Mouse (Mus musculus) splenic B cell, adult 2 months (primary cell): ENCODE results near the gene Vmn1r13.
"Not testable (repeated sequence)": the region's sequence is repeated elsewhere in the genome, so short reads cannot be mapped to it uniquely, and the experiment has no call there.

Experiments used
- DNase-seq: peaks from one replicate; pipeline ENCODE4 v3.0.0-alpha.2; 2011; ENCODE audit warnings: low read depth, low spot score
- H3K27me3 ChIP-seq: 2 replicates; pipeline ENCODE4 v1.6.1; 2012; ENCODE audit warnings: mild to moderate bottlenecking, low read length, moderate library complexity, mixed read lengths; ENCODE audit not compliant: control insufficient read depth, poor library complexity, insufficient read depth, severe bottlenecking
- H3K36me3 ChIP-seq: 2 replicates; pipeline ENCODE4 v1.6.1; 2012; ENCODE audit warnings: mild to moderate bottlenecking, low read length, moderate library complexity, mixed read lengths; ENCODE audit not compliant: control insufficient read depth, poor library complexity, insufficient read depth, severe bottlenecking

Gene Vmn1r13

DNA sequence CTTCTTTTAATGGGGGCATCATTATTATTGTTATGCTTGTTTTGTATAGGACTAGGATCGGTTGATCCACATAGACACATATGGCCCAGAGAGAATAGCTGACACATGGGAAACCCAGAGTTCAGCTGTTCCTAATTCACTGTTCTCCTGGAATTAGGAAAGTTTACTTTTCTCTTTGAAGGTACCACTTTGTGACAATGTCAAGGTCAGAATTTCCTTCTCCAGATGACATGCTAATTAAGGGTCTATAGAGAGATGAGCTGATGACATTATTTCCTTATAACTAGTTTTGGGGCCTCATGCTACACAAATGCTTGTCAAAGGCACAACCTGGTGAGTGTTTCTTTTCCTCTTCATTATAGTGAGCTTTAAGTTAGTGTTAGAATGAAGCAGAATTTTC lies at the start of gene Vmn1r13:
Vmn1r13 (plus strand) TSS at position 301 of the 400 bp plus-strand sequence.
- not testable (repeated sequence) for H3K27me3 ChIP-seq, H3K36me3 ChIP-seq, DNase-seq

DNA sequence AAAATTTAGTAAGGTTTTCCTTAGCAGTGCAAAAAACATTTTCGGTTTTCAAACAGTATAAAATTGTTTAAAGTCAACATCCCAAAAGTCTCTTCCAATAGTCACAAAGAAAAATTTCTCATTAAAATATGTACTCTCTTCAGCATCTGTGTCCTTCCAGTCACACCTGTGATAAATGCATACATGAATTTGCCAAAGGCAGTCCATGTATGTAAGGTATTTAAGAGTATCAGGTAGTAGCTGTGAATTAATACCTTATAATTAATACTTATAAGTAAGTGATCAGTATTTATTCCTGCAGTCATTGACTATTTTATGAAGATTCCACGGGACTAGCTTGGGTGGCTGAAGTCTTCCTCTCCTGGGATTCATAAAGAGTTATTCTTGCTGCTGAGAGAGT lies 46.5 kb upstream of the Vmn1r13 start, which contains the start of gene Vmn1r12:
Vmn1r12 (plus strand) TSS at position 301 of the 400 bp plus-strand sequence.
- H3K27me3 ChIP-seq: no peaks in the 10 kb centered on the region
- no peak for DNase-seq
- no peaks in the 10 kb centered on the region for H3K36me3 ChIP-seq

DNA sequence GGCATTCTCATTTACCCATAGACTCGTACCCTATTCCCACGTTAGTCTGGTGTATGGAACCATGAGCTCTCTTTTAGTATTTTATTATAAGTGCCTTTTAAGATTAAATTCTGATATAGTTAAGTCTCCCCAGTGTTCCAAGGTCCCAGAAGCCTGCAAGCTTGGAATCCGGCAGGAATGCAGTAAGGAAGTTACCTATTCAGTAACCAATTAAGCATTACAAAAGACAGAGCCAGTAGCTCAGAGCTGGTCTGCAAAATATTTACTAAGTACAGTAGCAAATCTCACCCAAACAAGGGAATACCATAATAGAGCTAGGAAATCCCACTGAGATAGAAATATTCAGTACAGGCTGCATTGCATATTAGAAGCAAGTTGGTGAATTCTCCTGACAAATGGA lies 13.1 kb upstream of the Vmn1r13 start:
- not testable (repeated sequence) for H3K27me3 ChIP-seq, DNase-seq, H3K36me3 ChIP-seq

- DNase-seq: no peak
- Histone ChIP-seq H3K27me3 (no peaks in the 10 kb centered on the region), H3K36me3 (no peaks in the 10 kb centered on the region)
Observed at GRCm38 (mm10) chr6:57231386-57231785, 28.3 kb downstream of the Vmn1r13 start, which contains the start of gene Vmn1r14. Gene Vmn1r14, plus strand, starts transcription at chr6:57231686.

DNA sequence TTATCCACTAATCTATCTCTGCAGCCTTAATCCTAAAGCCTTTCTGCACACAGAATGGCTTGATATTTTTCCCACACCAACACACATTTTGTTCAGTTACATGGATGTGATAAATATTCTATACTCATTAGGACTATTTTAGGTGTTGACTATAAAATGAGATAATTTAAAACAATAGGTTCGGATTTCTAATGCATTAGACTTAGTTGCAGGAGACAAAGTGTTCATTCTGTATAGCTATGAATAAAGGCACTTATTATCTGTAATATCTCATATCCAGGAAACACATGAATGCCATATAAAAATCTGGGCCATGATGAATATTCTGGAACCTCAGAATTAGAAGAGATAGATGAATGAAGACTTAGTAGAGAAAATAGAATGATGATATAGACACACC lies 54.6 kb downstream of the Vmn1r13 start, which contains the start of gene Vmn1r15:
Vmn1r15 (plus strand) TSS at position 301 of the 400 bp plus-strand sequence.
- no peaks in the 10 kb centered on the region for H3K27me3 ChIP-seq
- H3K36me3 ChIP-seq: no peaks in the 10 kb centered on the region
- DNase-seq: no peak

DNA sequence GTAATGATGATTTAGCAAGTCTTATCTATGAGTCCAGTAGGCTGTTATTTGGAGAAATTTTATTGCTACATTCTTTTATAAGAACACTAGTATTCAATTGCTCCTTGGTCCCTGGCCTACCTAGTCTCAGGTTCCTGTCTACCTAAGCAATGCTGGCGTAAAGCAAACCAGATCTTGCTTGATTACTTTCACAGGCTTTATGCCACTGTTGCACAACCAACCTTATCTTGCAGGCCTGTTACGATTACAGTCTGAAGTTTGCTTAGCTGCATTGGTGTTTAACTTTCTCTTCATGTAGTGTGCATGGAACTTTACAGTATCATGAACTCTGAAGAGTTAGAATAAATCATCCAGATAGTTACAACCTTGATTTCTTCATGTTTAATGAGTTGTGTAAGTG lies 57.9 kb downstream of the Vmn1r13 start:
- no peaks in the 10 kb centered on the region for H3K27me3 ChIP-seq
- no peaks in the 10 kb centered on the region for H3K36me3 ChIP-seq
- no peak for DNase-seq
